Mouse (Mus musculus) right cerebral cortex, adult 2 months (tissue): ENCODE data around the gene Angel1.

Source experiments
- DNase-seq, 2 experiments: peaks; one replicate each; pipeline ENCODE4 v3.0.0; 2021 to 2022; ENCODE audit warnings: low spot score in 2 of 2

Angel1 gene

GRCm38 (mm10) chr12:86726120-86726640 lies at the start of gene Angel1:
Gene Angel1 (minus strand): TSS chr12:86726460.
- peak; percentile 90 to 93 for DNase-seq

DNA sequence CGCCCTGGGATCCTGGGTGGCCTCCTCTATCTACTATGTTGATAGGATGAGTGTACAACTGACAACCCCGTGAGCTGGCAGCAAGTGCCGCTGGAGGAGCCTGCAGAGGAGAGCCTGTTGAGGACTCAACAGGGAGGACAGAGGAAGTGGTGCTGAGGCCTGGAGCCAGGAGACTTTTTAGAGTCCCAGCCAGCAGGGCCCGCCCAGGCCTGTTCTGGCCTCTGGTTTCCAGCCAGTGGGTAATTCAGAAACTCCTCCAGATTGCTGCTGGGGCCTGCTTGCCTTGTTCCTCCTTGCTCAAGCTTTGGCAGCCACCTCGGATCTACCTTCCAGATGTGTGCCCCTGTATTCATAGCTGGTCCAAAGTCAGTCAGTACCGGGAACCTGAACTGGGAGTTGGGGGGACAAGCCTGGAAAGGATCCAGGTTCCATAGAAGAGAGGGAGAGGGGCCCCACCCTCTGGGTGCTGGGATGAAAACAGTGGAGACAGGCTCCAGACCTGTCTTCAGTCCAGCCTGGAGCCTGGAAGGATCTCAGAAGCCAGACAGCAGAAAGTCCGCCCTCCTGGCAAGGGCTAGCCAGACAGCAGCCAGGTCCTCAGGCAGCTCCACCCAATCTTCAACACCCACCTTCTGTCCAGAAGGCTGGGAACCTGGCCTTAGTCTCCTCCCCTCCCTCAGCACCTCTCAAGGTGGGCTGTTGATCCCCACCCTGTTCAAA lies 49.5 kb upstream of the Angel1 start:
- no peak for DNase-seq

GRCm38 (mm10) chr12:86772551-86772950 lies 46.3 kb upstream of the Angel1 start:
- no peak for DNase-seq

GRCm38 (mm10) chr12:86771823-86772427 lies 45.7 kb upstream of the Angel1 start:
- DNase-seq: peak; percentile 94 to 97

GRCm38 (mm10) chr12:86770927-86771326 lies 44.7 kb upstream of the Angel1 start:
- DNase-seq: no peak

- DNase-seq: peak in 1 of 2 experiments; percentile 34
Observed at GRCm38 (mm10) chr12:86770261-86770670, 44.0 kb upstream of the Angel1 start.

DNA sequence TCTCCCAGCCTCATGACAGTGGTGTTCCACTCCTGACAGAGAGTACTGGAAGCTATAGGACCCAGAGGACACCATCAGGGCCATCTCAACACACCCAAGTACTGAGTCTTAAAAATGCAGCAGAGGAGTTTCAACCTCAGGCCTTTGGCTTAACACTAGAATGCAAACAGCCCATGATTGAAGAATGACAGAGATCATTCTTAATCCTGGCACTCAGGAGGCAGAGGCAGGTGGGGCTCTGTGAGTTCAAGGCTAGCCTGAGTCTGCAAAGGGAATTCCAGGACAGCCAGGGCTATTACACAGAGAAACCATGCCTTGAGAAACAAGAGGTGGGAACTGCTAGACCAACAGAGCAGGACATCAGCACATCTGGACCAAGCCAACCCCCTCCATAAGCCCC lies 43.6 kb upstream of the Angel1 start:
- no peak for DNase-seq

- peak; percentile 90 to 94 for DNase-seq
Observed at GRCm38 (mm10) chr12:86768986-86769580, 42.8 kb upstream of the Angel1 start.

DNA sequence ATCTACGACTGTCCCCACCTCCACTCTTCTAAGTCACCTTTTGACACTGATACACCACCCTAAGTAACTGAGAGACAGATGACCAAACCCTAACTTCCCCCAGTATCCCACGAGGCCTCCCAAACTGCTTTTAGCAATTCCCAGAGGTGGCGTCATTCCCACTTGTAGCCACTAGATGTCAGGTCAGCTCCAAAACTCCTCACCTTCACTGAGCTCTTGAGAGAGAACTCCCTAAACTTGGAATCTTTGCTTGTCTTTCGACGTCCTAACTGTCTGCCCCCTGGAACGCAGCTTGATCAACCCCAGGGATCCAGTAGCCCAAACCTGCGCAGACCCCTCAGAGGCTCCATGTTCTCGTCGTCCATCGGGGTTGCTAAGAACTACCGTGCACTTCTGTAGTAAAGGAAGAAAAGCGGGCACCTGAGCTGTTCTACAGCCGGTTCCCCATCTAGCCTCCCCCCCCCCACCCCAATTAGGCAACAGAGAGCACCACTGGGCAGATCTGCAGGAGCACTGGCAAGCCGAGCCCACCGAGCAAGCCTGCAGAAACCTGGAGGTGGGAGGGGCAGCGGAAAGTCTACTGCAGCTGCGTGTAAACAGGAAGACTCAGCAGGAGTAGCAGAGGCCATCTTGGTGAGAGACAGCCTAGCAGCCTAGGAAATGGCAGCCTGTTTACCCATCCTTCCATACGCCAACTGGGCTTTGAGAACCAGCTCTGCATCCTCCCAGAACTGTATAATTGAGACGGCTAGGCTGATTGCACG lies 41.8 kb upstream of the Angel1 start:
- peak; percentile 68 to 76 for DNase-seq

DNA sequence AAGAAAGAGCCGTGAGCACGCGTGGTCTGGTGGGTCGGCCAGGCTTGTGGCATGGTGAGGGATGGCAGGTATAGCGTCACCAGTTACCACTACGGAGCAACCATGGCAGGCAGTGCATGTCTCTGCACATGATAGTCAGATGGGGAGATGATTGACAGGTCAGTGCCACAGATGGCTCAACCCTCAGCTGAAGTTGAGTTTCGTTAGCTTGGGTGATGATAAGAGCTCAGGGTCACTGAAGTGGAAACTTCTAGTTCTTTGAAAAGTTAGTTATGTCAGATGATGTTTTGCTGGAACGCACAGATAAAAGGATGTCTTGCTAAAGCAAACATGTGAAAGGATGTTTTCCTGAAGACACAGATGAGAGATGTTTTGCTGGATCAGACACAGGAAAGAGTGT lies 40.2 kb upstream of the Angel1 start:
- DNase-seq: no peak

GRCm38 (mm10) chr12:86764060-86764459 lies 37.8 kb upstream of the Angel1 start:
- DNase-seq: no peak

DNA sequence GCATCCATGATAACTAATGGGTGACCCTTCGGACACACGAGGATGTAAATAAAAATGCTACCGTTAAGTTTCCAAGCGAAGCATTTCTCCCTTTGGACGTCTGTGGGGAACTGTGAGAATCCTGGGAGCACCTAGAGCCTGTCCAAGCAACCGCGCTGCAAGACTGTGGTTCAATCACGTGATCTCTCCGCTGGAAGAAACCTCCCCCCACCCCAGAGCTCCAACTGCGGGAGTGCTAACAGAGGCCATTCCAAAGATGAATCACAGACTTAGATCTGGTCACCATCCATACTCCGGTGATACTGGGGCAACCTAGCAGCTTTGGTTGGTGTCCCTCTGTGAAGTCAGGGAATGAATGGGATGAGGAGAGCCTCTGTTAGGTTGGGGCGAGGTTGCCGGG lies 34.8 kb upstream of the Angel1 start:
- DNase-seq: no peak

GRCm38 (mm10) chr12:86734319-86734810 lies 8.1 kb upstream of the Angel1 start, which contains the start of gene Lrrc74a:
Gene Lrrc74a (plus strand): TSS chr12:86734369.
- DNase-seq: no peak

GRCm38 (mm10) chr12:86725706-86726105 lies 554 bp downstream of the Angel1 start:
- peak; percentile 31 to 38 for DNase-seq

DNA sequence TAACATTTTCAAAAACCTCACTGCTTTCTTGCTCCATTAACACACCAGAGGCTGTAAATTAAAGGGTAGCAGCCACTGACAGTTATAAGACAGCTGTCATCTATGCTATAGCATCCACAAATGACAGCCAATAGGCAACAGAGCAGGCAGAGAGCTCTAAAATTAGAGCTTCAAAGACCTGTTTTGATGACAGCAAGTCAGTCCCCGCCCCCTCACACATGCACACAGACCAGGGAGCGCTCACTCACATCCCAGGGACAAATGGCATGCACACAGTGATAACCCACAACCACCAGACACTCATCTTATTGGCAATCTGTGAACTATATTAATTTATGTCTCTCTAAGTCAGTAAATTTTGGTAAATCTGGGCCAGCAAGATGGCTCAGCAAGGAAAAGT lies 2.0 kb downstream of the Angel1 start:
- no peak for DNase-seq

GRCm38 (mm10) chr12:86721453-86721852 lies 4.8 kb downstream of the Angel1 start:
- no peak for DNase-seq

- no peak for DNase-seq
Observed at GRCm38 (mm10) chr12:86719961-86720639, 6.2 kb downstream of the Angel1 start.

- DNase-seq: no peak
Observed at GRCm38 (mm10) chr12:86716962-86717361, 9.3 kb downstream of the Angel1 start.

GRCm38 (mm10) chr12:86715401-86715800 lies 10.9 kb downstream of the Angel1 start:
- peak; percentile 80 to 82 for DNase-seq

- DNase-seq: no peak
Observed at GRCm38 (mm10) chr12:86714026-86714425, 12.2 kb downstream of the Angel1 start.

GRCm38 (mm10) chr12:86705843-86706242 lies 20.4 kb downstream of the Angel1 start:
- no peak for DNase-seq
